Mouse (Mus musculus): ENCODE data around the gene Eif3d. TPM values are rescaled to one million over a fixed set of nuclear protein-coding genes. Genes with fewer than 3 reads are reported as not detected.

The Eif3d gene
- total RNA-seq, 2 experiments from 2014 or later = 101 to 102 TPM

GRCm38 (mm10) chr15:77974165-77974841, 3.7 kb upstream of the Eif3d start:
- intact Hi-C loops (cut with DNase I) = loop anchor here (10.0 kb wide), 2 partner anchors 450 to 570 kb away; partner anchors contain the start of genes Kctd17 and Sstr3
- no peak for TF ChIP-seq CTCF (IDR thresholded peaks at IDR 0.05)
- no peak overlapping the region for H3K27ac ChIP-seq
- H3K4me3 ChIP-seq = no peak overlapping the region
- DNase-seq (ENCODE audit: extremely low spot score in 1 of 2, low spot score in 2 of 2) = no peak

GRCm38 (mm10) chr15:77969940-77970469, 608 bp downstream of the Eif3d start:
- peak overlapping the region; percentile 82 for H3K4me3 ChIP-seq
- intact Hi-C loops (cut with DNase I) = loop anchor here (10.0 kb wide), 2 partner anchors 455 to 575 kb away; partner anchors contain the start of genes Kctd17 and Sstr3
- no peak for TF ChIP-seq CTCF (IDR thresholded peaks at IDR 0.05)
- peak overlapping the region; percentile 100 for H3K27ac ChIP-seq
- no peak for DNase-seq (ENCODE audit: extremely low spot score in 1 of 2, low spot score in 2 of 2)

DNA sequence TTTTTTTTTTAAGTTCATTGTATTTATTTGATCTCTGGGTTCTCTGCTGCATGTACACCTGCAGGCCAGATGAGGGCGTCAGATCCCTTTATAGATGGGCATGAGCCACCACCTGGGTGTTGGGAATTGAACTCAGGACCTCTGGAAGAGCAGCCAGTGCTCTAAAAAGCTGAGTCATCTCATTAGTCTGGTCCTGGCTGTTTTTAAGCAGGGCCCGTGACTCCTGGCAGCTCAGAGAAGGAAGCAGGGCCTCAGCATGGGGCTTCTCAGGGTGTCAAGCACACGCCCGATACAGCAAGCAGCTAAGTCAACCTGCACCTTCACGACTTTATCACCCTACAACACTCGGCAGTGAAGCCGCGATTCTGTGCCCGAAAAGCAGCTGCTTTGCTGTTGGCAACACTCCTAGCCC, 5.5 kb downstream of the Eif3d start:
- DNase-seq (ENCODE audit: extremely low spot score in 1 of 2, low spot score in 2 of 2) = no peak
- intact Hi-C loops (cut with DNase I) = no loop called here
- H3K4me3 ChIP-seq = no peak overlapping the region
- H3K27ac ChIP-seq = no peak overlapping the region
- TF ChIP-seq CTCF (IDR thresholded peaks at IDR 0.05) = peak; percentile 20

DNA sequence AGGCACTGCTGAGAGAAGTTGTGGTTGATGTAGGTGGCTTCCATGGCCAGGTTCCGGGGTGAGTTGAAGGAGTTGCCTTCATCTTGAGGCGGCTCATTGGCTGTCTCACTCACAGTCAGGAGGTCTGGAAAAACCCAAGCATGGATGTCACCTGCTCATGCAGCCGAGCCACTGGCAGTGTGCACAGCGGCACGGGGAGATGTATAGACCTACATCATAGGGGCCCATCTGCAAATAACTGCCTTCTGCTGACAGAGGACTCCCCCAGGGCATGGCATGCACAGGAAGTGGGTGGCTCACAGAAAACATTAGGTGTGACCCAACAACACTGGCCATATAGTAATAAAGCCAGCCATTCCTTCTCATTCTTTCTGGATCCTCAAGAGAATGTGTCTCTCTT, 8.2 kb downstream of the Eif3d start:
- TF ChIP-seq CTCF (IDR thresholded peaks at IDR 0.05) = no peak
- intact Hi-C loops (cut with DNase I) = no loop called here
- no peak for DNase-seq (ENCODE audit: extremely low spot score in 1 of 2, low spot score in 2 of 2)
- Histone ChIP-seq H3K27ac (no peak overlapping the region), H3K4me3 (no peak overlapping the region)

- intact Hi-C loops (cut with DNase I) = no loop called here
- TF ChIP-seq CTCF (IDR thresholded peaks at IDR 0.05) = no peak
- H3K4me3 ChIP-seq = no peak overlapping the region
- no peak for DNase-seq (ENCODE audit: extremely low spot score in 1 of 2, low spot score in 2 of 2)
- no peak overlapping the region for H3K27ac ChIP-seq
Observed at GRCm38 (mm10) chr15:77960693-77961092, 9.9 kb downstream of the Eif3d start.

- Histone ChIP-seq H3K4me3 (no peak overlapping the region), H3K27ac (no peak overlapping the region)
- no peak for DNase-seq (ENCODE audit: extremely low spot score in 1 of 2, low spot score in 2 of 2)
- TF ChIP-seq CTCF (IDR thresholded peaks at IDR 0.05) = no peak
- intact Hi-C loops (cut with DNase I) = no loop called here
Observed at GRCm38 (mm10) chr15:77958071-77958470, 12.5 kb downstream of the Eif3d start.

DNA sequence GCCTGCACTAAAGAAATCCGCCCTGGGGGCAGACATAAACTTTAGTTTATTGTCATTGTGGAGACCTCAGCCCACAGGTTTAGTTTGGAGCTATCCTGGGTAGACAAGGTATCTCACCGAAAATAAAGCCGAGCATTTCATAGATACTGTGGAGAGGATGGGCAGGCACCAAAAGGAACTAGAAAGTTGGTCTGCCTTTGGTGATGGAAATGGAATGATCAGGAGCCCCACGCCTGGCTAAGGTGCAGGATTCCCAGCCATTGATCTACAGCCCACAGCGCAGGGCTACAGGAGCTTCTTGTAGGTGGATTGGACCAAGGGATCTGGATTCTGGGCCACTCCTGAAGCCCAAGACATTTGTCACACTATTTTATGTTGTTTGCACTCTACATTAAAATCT, 13.0 kb downstream of the Eif3d start:
- DNase-seq (ENCODE audit: extremely low spot score in 1 of 2, low spot score in 2 of 2) = no peak
- no peak overlapping the region for H3K27ac ChIP-seq
- TF ChIP-seq CTCF (IDR thresholded peaks at IDR 0.05) = no peak
- intact Hi-C loops (cut with DNase I) = no loop called here
- no peak overlapping the region for H3K4me3 ChIP-seq

DNA sequence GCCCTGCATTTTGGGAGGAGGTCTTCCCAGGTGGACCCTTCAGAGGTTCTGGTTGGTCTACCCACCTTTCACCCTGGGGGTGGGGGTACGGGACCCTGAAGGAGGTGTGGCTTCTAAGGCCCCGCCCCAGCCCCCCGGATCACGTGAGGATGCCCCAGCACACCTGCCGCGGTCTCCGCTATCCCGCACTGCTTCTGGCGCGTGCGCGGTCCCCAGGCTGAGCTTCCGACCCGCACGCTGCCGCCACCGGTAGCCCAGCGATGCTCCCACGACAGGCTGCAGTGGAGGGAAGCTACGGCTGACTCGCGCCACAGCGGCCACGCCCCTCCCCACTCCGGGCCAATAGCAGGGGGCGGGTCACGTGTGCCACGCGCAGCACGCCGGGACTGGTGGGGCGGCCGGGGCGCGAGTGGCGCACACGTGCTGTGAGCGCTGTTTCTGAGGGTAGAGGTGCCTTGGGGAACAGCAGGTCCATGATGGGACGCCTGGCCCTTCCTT, 14.2 kb downstream of the Eif3d start, which contains the start of gene Foxred2:
Gene Foxred2 (minus strand): TSS at position 319 of the 498 bp plus-strand sequence.
- peak within 1 kb of the TSS; percentile 33; the same call in 1 of the 2 replicates for H3K27ac ChIP-seq
- intact Hi-C loops (cut with DNase I) = loop anchor here (1.0 kb wide), 1 partner anchor 22 kb away; no protein-coding TSS in a partner anchor
- TF ChIP-seq CTCF (IDR thresholded peaks at IDR 0.05) = peak; percentile 49
- H3K4me3 ChIP-seq = peak within 1 kb of the TSS; percentile 68
- peak; percentile 87 to 88 for DNase-seq (ENCODE audit: extremely low spot score in 1 of 2, low spot score in 2 of 2)

GRCm38 (mm10) chr15:77955440-77956403, 14.9 kb downstream of the Eif3d start:
- peak overlapping the region; percentile 68 for H3K4me3 ChIP-seq
- TF ChIP-seq CTCF (IDR thresholded peaks at IDR 0.05) = no peak
- peak overlapping the region; percentile 33; the same call in 1 of the 2 replicates for H3K27ac ChIP-seq
- intact Hi-C loops (cut with DNase I) = loop anchor here (1.0 kb wide), 1 partner anchor 21 kb away; no protein-coding TSS in a partner anchor
- DNase-seq (ENCODE audit: extremely low spot score in 1 of 2, low spot score in 2 of 2) = no peak

DNA sequence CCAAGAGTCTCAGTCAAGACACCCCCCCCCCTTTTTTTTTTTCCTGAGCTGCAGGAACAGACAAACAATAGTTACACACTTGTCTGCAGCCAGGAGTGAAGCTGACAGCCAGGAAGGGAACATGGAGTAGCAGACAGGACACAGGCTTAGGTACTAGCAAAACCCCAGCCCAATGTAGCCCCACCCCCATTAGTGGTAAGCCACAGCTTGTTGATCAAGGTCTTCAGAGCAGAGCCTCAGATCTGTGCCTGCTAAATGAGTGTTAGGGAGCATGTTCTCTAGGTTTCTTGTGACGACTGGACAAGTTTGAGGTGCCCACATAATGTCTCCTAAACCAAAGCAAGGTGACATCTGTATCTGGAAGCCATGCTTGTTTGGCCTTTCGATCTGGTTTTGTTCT, 16.3 kb downstream of the Eif3d start:
- intact Hi-C loops (cut with DNase I) = no loop called here
- H3K27ac ChIP-seq = no peak overlapping the region
- no peak for DNase-seq (ENCODE audit: extremely low spot score in 1 of 2, low spot score in 2 of 2)
- no peak for TF ChIP-seq CTCF (IDR thresholded peaks at IDR 0.05)
- H3K4me3 ChIP-seq = no peak overlapping the region

GRCm38 (mm10) chr15:77952921-77953320, 17.7 kb downstream of the Eif3d start:
- Histone ChIP-seq H3K27ac (no peak overlapping the region), H3K4me3 (no peak overlapping the region)
- intact Hi-C loops (cut with DNase I) = no loop called here
- TF ChIP-seq CTCF (IDR thresholded peaks at IDR 0.05) = no peak
- no peak for DNase-seq (ENCODE audit: extremely low spot score in 1 of 2, low spot score in 2 of 2)

Data from left cerebral cortex, adult 2 months (tissue).